Mouse (Mus musculus) liver, adult 2 months (tissue): ENCODE measurements at regions not wholly inside any gene's neighbourhood (a gene's known extent, or its start where the extent isn't known, plus 50 kb on each side); places are given as distances from the start of the nearest gene placed in this dataset.

Source experiments
- DNase-seq: peaks from one replicate; pipeline ENCODE4 v3.0.0-alpha.2; 2011; ENCODE audit warnings: low read depth, low spot score; ENCODE audit errors: extremely low read depth
- H3K27ac ChIP-seq: fragments of 200-500 bp; replicated peaks from 2 replicates; pipeline ENCODE4 v1.5.1; 2012; ENCODE audit warnings: low read depth, mild to moderate bottlenecking, control low read depth, inconsistent platforms, low read length; ENCODE audit not compliant: insufficient read depth
- H3K27me3 ChIP-seq: fragments of 200-500 bp; 2 replicates; pipeline ENCODE4 v1.6.1; 2012; ENCODE audit warnings: mild to moderate bottlenecking, moderate library complexity, low read length, inconsistent platforms; ENCODE audit not compliant: control insufficient read depth, insufficient read depth
- H3K36me3 ChIP-seq: fragments of 200-500 bp; 2 replicates; pipeline ENCODE4 v1.6.1; 2012; ENCODE audit warnings: low read length, inconsistent platforms; ENCODE audit not compliant: control insufficient read depth, insufficient read depth
- H3K4me1 ChIP-seq: fragments of 200-500 bp; 2 replicates; pipeline ENCODE4 v1.6.1; 2011; ENCODE audit warnings: low read length; ENCODE audit not compliant: control insufficient read depth, insufficient read depth
- H3K4me3 ChIP-seq: fragments of 200-500 bp; 2 replicates; pipeline ENCODE4 v1.5.1; 2011; ENCODE audit warnings: low read depth, mild to moderate bottlenecking, control low read depth, low read length, moderate library complexity; ENCODE audit not compliant: insufficient read depth
- H3K79me2 ChIP-seq: fragments of 200-500 bp; 2 replicates; pipeline ENCODE4 v1.6.1; 2012; ENCODE audit warnings: inconsistent platforms, mild to moderate bottlenecking, low read length, moderate library complexity; ENCODE audit not compliant: control insufficient read depth, insufficient read depth
- H3K9ac ChIP-seq: fragments of 200-500 bp; 2 replicates; pipeline ENCODE4 v1.6.1; 2012; ENCODE audit warnings: low read depth, mild to moderate bottlenecking, control low read depth, inconsistent platforms, low read length
- CTCF ChIP-seq: fragments of 200-500 bp; IDR thresholded peaks from 2 replicates; pipeline ENCODE4 v1.5.1; 2011; ENCODE audit warnings: low read depth, low read length, control low read depth
- POLR2A ChIP-seq: fragments of 200-500 bp; IDR thresholded peaks from 2 replicates; pipeline ENCODE4 v1.6.1; 2011; ENCODE audit warnings: low read length, control low read depth; ENCODE audit not compliant: insufficient read depth; ENCODE audit errors: extremely low read depth
- WGBS: fragments of 180-500 bp; shearing (Covaris S2); methylation state at CpG from one replicate; pipeline ENCODE4 v1.1.7; 2018; 5-methylcytosine and 5-hydroxymethylcytosine counted together

- TF ChIP-seq POLR2A (no peak), CTCF (no peak)
- no peak for DNase-seq
- Histone ChIP-seq H3K27ac (no peak overlapping the region), H3K9ac (no peak overlapping the region), H3K4me1 (no peaks in the 10 kb centered on the region), H3K27me3 (no peaks in the 10 kb centered on the region), H3K79me2 (no peaks in the 10 kb centered on the region), H3K4me3 (no peak overlapping the region), H3K36me3 (no peaks in the 10 kb centered on the region)
- 68% methylated on average over 2 of the region's 2 CpGs for WGBS
Observed at GRCm38 (mm10) chr17:75916590-75916989, 364.8 kb upstream of the Fam98a start.

DNA sequence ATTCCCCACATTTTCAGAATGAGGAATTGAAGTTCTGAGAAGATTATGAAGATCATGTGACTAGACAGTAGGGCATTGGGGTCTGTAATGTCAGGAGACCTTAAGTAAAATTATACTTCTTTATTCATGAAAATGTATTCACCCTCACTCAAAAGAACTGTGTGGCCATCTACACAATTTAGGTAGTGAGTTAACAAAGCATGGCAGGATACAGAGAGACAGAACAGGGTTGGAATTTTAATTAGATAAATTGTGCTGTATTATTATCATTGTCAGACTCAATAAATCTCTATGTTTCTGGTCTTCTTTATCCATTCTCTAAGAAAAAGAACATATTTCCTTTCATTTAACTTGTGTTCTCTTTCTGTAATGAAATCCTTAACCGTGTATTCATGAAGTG is 363.5 kb upstream of the Fam98a start:
- Histone ChIP-seq H3K9ac (no peak overlapping the region), H3K27ac (no peak overlapping the region), H3K4me1 (no peaks in the 10 kb centered on the region), H3K36me3 (no peaks in the 10 kb centered on the region), H3K79me2 (no peaks in the 10 kb centered on the region), H3K4me3 (no peak overlapping the region), H3K27me3 (no peaks in the 10 kb centered on the region)
- TF ChIP-seq CTCF (no peak), POLR2A (no peak)
- 89% methylated on average over 1 of the region's 1 CpGs for WGBS
- no peak for DNase-seq

- DNase-seq = no peak
- H3K79me2 ChIP-seq = no peaks in the 10 kb centered on the region
- TF ChIP-seq CTCF (no peak), POLR2A (no peak)
Observed at GRCm38 (mm10) chr17:75907085-75907484, 355.3 kb upstream of the Fam98a start.

GRCm38 (mm10) chr17:75906643-75907042 is 354.9 kb upstream of the Fam98a start:
- Histone ChIP-seq H3K4me3 (no peak overlapping the region), H3K9ac (no peak overlapping the region), H3K27ac (no peak overlapping the region), H3K36me3 (no peaks in the 10 kb centered on the region), H3K27me3 (no peaks in the 10 kb centered on the region; the same call in 1 of the 2 replicates), H3K79me2 (no peaks in the 10 kb centered on the region), H3K4me1 (no peaks in the 10 kb centered on the region)
- WGBS = 70% methylated on average over 3 of the region's 3 CpGs
- DNase-seq = no peak
- TF ChIP-seq CTCF (no peak), POLR2A (no peak)

More at GRCm38 (mm10) chr17:75907085-75907484, 355.3 kb upstream of the Fam98a start:
- Histone ChIP-seq H3K4me1 (no peaks in the 10 kb centered on the region), H3K9ac (no peak overlapping the region), H3K4me3 (no peak overlapping the region), H3K36me3 (no peaks in the 10 kb centered on the region), H3K27me3 (no peaks in the 10 kb centered on the region; the same call in 1 of the 2 replicates), H3K27ac (no peak overlapping the region)
- 82% methylated on average over 3 of the region's 3 CpGs for WGBS

DNA sequence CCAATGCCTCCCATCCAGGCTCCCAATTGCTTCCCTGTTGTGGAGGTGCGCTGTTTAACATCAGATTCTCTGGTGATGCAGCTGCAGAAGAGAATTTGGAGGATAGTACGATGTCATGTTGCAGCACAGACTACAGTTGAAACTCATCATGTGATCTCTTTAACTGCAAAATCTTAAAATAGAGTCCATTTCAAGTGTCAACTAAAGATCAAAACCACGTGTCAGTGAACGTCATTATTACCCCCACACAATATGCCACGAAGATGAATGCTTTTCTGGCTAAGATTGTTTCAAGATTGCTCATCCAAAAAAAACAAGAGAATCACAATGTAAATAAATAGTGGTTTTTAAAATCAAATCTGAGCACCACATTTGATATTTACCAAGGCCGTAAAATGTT is 343.7 kb upstream of the Fam98a start:
- no peak for DNase-seq
- WGBS = 89% methylated on average over 6 of the region's 6 CpGs
- no peak overlapping the region for H3K27ac ChIP-seq
- H3K36me3 ChIP-seq = no peaks in the 10 kb centered on the region
- no peak overlapping the region for H3K9ac ChIP-seq
- H3K4me1 ChIP-seq = no peaks in the 10 kb centered on the region
- no peak overlapping the region for H3K4me3 ChIP-seq
- H3K27me3 ChIP-seq = peaks cover 15% of the 10 kb centered on the region; the same call in 1 of the 2 replicates
- no peaks in the 10 kb centered on the region for H3K79me2 ChIP-seq
- TF ChIP-seq CTCF = no peak
- TF ChIP-seq POLR2A = no peak

DNA sequence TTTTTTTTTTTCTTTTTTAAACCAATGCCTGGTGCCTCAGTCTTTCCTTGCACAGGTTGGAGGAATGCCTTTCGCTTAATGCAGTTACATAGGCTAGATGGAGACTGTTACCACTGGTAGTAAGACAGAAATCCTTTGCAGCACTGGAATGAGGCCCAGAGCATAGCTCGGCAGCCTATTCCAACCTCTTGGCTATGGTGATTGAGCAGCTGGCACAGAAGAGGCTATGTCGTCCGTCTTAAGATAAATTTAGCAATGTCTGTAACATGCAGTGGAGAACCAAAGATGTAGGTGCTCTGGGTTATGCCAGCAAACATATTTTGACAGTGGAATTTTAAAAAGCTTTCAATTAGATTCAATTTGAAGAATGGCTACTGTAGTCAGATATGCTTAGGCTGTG is 343.2 kb upstream of the Fam98a start:
- peaks cover 15% of the 10 kb centered on the region; the same call in 1 of the 2 replicates for H3K27me3 ChIP-seq
- no peaks in the 10 kb centered on the region for H3K4me1 ChIP-seq
- TF ChIP-seq POLR2A (no peak), CTCF (no peak)
- no peak overlapping the region for H3K4me3 ChIP-seq
- WGBS = 84% methylated on average over 4 of the region's 4 CpGs
- no peaks in the 10 kb centered on the region for H3K79me2 ChIP-seq
- H3K9ac ChIP-seq = no peak overlapping the region
- H3K27ac ChIP-seq = no peak overlapping the region
- H3K36me3 ChIP-seq = no peaks in the 10 kb centered on the region
- no peak for DNase-seq
